Mouse (Mus musculus) lung, adult 2 months (tissue): ENCODE measurements at regions not wholly inside any gene's neighbourhood (a gene's known extent, or its start where the extent isn't known, plus 50 kb on each side); places are given as distances from the start of the nearest gene placed in this dataset.
"Not testable (repeated sequence)": the region's sequence is repeated elsewhere in the genome, so short reads cannot be mapped to it uniquely, and the experiment has no call there.

Source experiments
- CTCF ChIP-seq: fragments of 200-500 bp; IDR thresholded peaks from 2 replicates; pipeline ENCODE4 v1.5.1; 2011; ENCODE audit warnings: mild to moderate bottlenecking, low read length, control low read depth; ENCODE audit not compliant: insufficient read depth
- POLR2A ChIP-seq: fragments of 200-500 bp; IDR thresholded peaks from 2 replicates; pipeline ENCODE4 v1.6.1; 2011; ENCODE audit warnings: low read depth, mild to moderate bottlenecking, control low read depth, low read length, borderline replicate concordance; ENCODE audit errors: extremely low read depth

DNA sequence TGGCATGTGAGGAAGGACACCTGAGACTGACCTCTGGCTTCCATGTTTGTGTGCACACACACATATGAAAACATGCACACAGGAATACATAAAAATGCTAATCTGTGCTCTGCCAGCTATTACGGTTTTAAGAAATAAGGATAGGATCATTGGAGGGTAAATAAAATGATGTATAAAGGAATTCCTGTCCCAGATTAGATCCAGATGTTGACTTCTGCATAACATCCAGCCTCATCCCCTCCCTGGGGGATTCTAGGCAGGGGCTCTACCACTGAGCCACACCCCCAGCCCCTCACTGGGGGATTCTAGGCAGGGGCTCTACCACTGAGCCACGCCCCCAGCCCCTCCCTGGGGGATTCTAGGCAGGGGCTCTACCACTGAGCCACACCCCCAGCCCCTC is 56.6 kb upstream of the Castor2 start:
- not testable (repeated sequence) for TF ChIP-seq CTCF, POLR2A
